Mouse (Mus musculus) myocyte (in vitro differentiated cells): Measurements from ENCODE around the gene Mettl14. TPM values are rescaled to one million over a fixed set of nuclear protein-coding genes. Genes with fewer than 3 reads are reported as not detected.

Experiments used
- H3K27me3 ChIP-seq: one replicate; pipeline ENCODE4 v1.6.1; 2011; ENCODE audit not compliant: control insufficient read depth, insufficient read depth, insufficient read length
- H3K36me3 ChIP-seq: one replicate; pipeline ENCODE4 v1.6.1; 2011; ENCODE audit not compliant: control insufficient read depth, insufficient read depth
- H3K4me2 ChIP-seq: one replicate; pipeline ENCODE4 v1.6.1; 2011; ENCODE audit warnings: low read depth, control low read depth
- H3K4me3 ChIP-seq: one replicate; pipeline ENCODE4 v1.5.1; 2011; ENCODE audit warnings: mild to moderate bottlenecking, control low read depth, moderate library complexity
- H3K79me2 ChIP-seq: one replicate; pipeline ENCODE4 v1.6.1; 2011; ENCODE audit not compliant: control insufficient read depth, insufficient read depth
- H3ac ChIP-seq: one replicate; pipeline ENCODE4 v1.6.1; 2011; ENCODE audit not compliant: control insufficient read depth, insufficient read length
- CEBPB ChIP-seq: IDR thresholded peaks from 2 replicates; pipeline ENCODE4 v1.6.1; 2011; ENCODE audit warnings: mild to moderate bottlenecking, moderate library complexity; ENCODE audit not compliant: poor library complexity, insufficient read depth, severe bottlenecking
- E2F4 ChIP-seq: IDR thresholded peaks from one replicate; pipeline ENCODE4 v1.6.1; 2011; ENCODE audit warnings: mild to moderate bottlenecking, control low read depth, moderate library complexity; ENCODE audit not compliant: insufficient read depth
- MAX ChIP-seq: IDR thresholded peaks from one replicate; pipeline ENCODE4 v1.6.1; 2011; ENCODE audit warnings: low read depth, mild to moderate bottlenecking, control low read depth
- MYOD1 ChIP-seq, 3 experiments: IDR thresholded peaks; one replicate each; pipeline ENCODE4 v1.6.1; 2011; ENCODE audit warnings: control low read depth in 2 of 3, low read depth in 2 of 3, mild to moderate bottlenecking in 2 of 3, moderate library complexity in 1 of 3; ENCODE audit not compliant: insufficient read length in 2 of 3, control insufficient read depth in 1 of 3
- MYOG ChIP-seq, 3 experiments: IDR thresholded peaks; one replicate each; pipeline ENCODE4 v1.6.1; 2011; ENCODE audit warnings: control low read depth in 2 of 3, low read depth in 2 of 3, mild to moderate bottlenecking in 2 of 3; ENCODE audit not compliant: insufficient read length in 2 of 3, control insufficient read depth in 1 of 3, insufficient read depth in 1 of 3
- POLR2A ChIP-seq: IDR thresholded peaks from one replicate; pipeline ENCODE4 v1.6.1; 2011; ENCODE audit warnings: low read depth, mild to moderate bottlenecking, control low read depth, moderate library complexity; ENCODE audit not compliant: insufficient read length
- POLR2AphosphoS2 ChIP-seq: IDR thresholded peaks from one replicate; pipeline ENCODE4 v1.6.1; 2011; ENCODE audit warnings: low read depth, control low read depth; ENCODE audit not compliant: insufficient read length
- REST ChIP-seq: IDR thresholded peaks from one replicate; pipeline ENCODE4 v1.6.1; 2011; ENCODE audit warnings: mild to moderate bottlenecking, control low read depth, moderate library complexity; ENCODE audit not compliant: insufficient read depth, insufficient read length
- SRF ChIP-seq: IDR thresholded peaks from one replicate; pipeline ENCODE4 v1.6.1; 2011; ENCODE audit warnings: low read depth; ENCODE audit not compliant: control insufficient read depth, insufficient read length
- TCF12 ChIP-seq: IDR thresholded peaks from one replicate; pipeline ENCODE4 v1.6.1; 2011; ENCODE audit warnings: mild to moderate bottlenecking, control low read depth; ENCODE audit not compliant: poor library complexity, insufficient read depth, severe bottlenecking
- TCF3 ChIP-seq: IDR thresholded peaks from one replicate; pipeline ENCODE4 v1.6.1; 2011; ENCODE audit warnings: low read depth, control low read depth; ENCODE audit not compliant: insufficient read length
- USF1 ChIP-seq: IDR thresholded peaks from one replicate; pipeline ENCODE4 v1.6.1; 2011; ENCODE audit warnings: low read depth, mild to moderate bottlenecking, control low read depth, moderate library complexity
- polyA plus RNA-seq: library from polyadenylated mRNA; unstranded; fragments of >200 nt; fragmentation: generic; extraction: Trizol; gene quantifications from one replicate; pipeline ENCODE4 v1.2.1, GENCODE M21; 2012; ENCODE audit warnings: missing spikeins

The Mettl14 gene
- polyA plus RNA-seq, 1 experiment: 5.2 TPM

DNA sequence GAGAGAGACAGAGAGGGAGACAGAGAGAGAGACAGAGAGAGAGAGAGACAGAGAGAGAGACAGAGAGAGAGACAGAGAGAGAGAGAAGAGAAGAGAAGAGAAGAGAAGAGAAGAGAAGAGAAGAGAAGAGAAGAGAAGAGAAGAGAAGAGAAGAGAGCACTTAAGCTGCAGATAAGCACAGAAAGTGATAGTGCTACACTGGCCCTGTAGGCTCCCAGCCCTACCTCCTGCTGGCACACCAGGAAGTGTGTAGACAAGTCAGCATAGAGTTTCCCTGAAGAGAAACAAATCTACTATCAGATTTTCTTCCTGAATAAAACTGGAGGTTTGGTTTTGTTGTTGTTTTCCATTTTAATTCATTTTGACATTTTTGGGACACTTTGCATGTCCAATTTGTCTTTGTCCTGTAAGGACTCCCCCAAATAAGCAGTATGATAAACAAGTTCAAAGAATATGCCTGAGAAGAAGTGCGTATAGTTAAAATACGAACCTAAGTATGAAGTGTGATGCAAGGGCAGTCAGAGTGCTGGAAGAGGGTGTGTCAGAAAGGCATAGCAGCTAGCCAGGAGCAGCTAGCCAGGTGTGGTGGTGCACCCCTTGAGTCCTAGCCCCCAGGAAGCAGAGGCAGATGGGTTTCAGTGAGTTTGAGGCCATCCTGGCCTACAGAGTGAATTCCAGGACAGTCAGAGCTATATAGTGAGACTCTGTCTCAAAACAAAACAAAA is 53.4 kb downstream of the Mettl14 start:
- Histone ChIP-seq H3ac (no peak overlapping the region), H3K36me3 (no peaks in the 10 kb centered on the region)
- TF ChIP-seq E2F4: no peak
- TF ChIP-seq USF1: no peak
- no peak for TF ChIP-seq REST
- no peak for TF ChIP-seq CEBPB
- no peak for TF ChIP-seq POLR2AphosphoS2
- no peak for TF ChIP-seq MYOG (IDR thresholded peaks at IDR 0.05; ENCODE audit: control insufficient read depth in 1 of 3, insufficient read depth in 1 of 3, insufficient read length in 2 of 3, low read depth in 2 of 3)
- no peak for TF ChIP-seq TCF12

DNA sequence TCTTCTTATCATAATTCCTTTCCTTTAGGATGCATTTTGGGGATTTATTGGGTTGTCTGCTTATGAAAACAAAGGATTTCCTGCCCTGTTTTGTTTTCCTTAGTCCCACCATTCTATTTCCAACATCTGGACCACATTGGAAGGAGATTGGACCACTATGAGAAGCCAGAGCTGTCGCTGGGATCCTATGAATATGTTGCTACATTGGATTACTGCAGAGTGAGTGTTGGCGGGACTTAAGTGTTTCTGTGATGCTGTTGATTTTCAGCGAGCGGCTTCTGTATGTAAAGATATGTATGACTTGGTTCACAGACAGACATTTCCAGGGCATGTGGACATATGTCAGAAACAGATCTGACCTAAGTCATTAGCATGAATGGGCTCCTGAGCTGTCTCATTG is 55.7 kb downstream of the Mettl14 start:
- Histone ChIP-seq H3K4me2 (no peak overlapping the region), H3K36me3 (peaks cover 9% of the 10 kb centered on the region), H3ac (no peak overlapping the region), H3K79me2 (peaks cover 3% of the 10 kb centered on the region), H3K27me3 (no peaks in the 10 kb centered on the region), H3K4me3 (no peak overlapping the region)
- no peak for TF ChIP-seq E2F4
- no peak for TF ChIP-seq TCF3
- TF ChIP-seq POLR2AphosphoS2: no peak
- no peak for TF ChIP-seq MAX
- no peak for TF ChIP-seq SRF
- TF ChIP-seq MYOG (IDR thresholded peaks at IDR 0.05; ENCODE audit: control insufficient read depth in 1 of 3, insufficient read depth in 1 of 3, insufficient read length in 2 of 3, low read depth in 2 of 3): no peak
- TF ChIP-seq POLR2A: no peak
- TF ChIP-seq CEBPB: no peak
- no peak for TF ChIP-seq REST
- no peak for TF ChIP-seq TCF12
- TF ChIP-seq MYOD1 (IDR thresholded peaks at IDR 0.05; ENCODE audit: control insufficient read depth in 1 of 3, insufficient read length in 2 of 3, low read depth in 2 of 3): no peak

More for the DNA sequence above, 53.4 kb downstream of the Mettl14 start:
- Histone ChIP-seq H3K4me3 (no peak overlapping the region), H3K27me3 (no peaks in the 10 kb centered on the region), H3K79me2 (peaks cover 3% of the 10 kb centered on the region), H3K4me2 (no peak overlapping the region)

DNA sequence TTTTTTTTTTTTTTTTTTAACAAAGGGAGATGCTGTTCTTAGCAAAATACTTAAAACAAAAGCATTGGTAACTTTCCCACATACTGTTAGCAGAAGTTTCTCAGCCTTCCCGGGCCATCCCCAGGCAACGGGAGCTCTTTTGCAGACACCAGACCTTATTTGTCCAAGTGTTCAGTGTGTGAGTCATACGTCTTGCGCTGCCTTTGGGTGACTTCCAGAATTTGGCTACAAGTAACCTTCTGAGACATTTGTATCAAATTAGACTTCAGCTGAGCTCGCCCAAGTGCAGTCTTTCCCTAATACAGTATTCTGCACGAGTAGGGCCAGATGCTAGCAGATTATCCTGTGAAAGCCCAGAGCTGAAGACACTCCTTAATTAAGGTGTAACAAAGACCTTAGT is 56.7 kb downstream of the Mettl14 start:
- Histone ChIP-seq H3ac (no peak overlapping the region), H3K4me2 (peak overlapping the region; percentile 58), H3K4me3 (no peak overlapping the region), H3K36me3 (peaks cover 9% of the 10 kb centered on the region), H3K27me3 (no peaks in the 10 kb centered on the region), H3K79me2 (peaks cover under 1% of the 10 kb centered on the region)
- TF ChIP-seq CEBPB (no peak), MYOD1 (IDR thresholded peaks at IDR 0.05; ENCODE audit: control insufficient read depth in 1 of 3, insufficient read length in 2 of 3, low read depth in 2 of 3) (no peak), TCF3 (no peak), REST (no peak), E2F4 (no peak), TCF12 (no peak), POLR2A (no peak), POLR2AphosphoS2 (no peak), SRF (peak; percentile 90)

DNA sequence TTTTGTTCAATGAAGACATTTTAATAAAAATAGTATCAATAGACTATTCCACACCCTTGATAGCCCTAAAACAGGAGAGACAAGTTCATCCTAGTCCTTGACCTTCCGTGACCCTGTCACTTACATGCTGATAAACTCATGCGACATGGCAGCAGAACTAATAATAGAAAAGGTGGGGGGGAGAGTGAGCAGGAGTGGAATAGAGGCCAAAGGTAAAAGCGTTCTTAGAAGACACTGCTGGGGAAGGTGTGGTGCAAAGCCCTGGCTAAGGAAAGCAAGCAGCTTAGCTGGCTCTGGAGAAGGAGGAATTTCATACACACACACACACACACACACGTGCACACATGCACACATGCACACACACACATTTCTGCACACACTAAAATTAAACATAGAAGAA is 61.6 kb downstream of the Mettl14 start:
- Histone ChIP-seq H3K27me3 (no peaks in the 10 kb centered on the region), H3K36me3 (peaks cover 26% of the 10 kb centered on the region), H3K4me2 (no peak overlapping the region), H3K79me2 (no peaks in the 10 kb centered on the region), H3ac (no peak overlapping the region), H3K4me3 (no peak overlapping the region)
- TF ChIP-seq E2F4: no peak
- no peak for TF ChIP-seq TCF12
- TF ChIP-seq CEBPB: no peak
- TF ChIP-seq MAX: no peak
- TF ChIP-seq SRF: no peak
- TF ChIP-seq TCF3: no peak
- TF ChIP-seq MYOD1 (IDR thresholded peaks at IDR 0.05; ENCODE audit: control insufficient read depth in 1 of 3, insufficient read length in 2 of 3, low read depth in 2 of 3): no peak
- TF ChIP-seq MYOG (IDR thresholded peaks at IDR 0.05; ENCODE audit: control insufficient read depth in 1 of 3, insufficient read depth in 1 of 3, insufficient read length in 2 of 3, low read depth in 2 of 3): no peak
- no peak for TF ChIP-seq REST
- no peak for TF ChIP-seq POLR2A
- TF ChIP-seq USF1: no peak
- TF ChIP-seq POLR2AphosphoS2: no peak
